Mouse (Mus musculus): ENCODE data around the gene Gm12248. TPM values are rescaled to one million over a fixed set of nuclear protein-coding genes. Genes with fewer than 3 reads are reported as not detected.

Gm12248 gene
- polyA plus RNA-seq, 1 experiment from 2014 or later: not detected

- no peaks in the 10 kb centered on the region for H3K27me3 ChIP-seq (ENCODE audit: control insufficient read depth, insufficient read depth, low read length)
- ATAC-seq (replicated peaks; ENCODE audit: insufficient number of reproducible peaks, low FRiP score, low TSS enrichment): no peak
- no peaks in the 10 kb centered on the region for H3K9me3 ChIP-seq (replicated peaks; ENCODE audit: control insufficient read depth, low read length)
- H3K4me2 ChIP-seq: no peak overlapping the region
- H3K4me3 ChIP-seq (ENCODE audit: low read depth, low read length): no peak overlapping the region
- H3K9ac ChIP-seq (ENCODE audit: low read depth, low read length): no peak overlapping the region
- peaks cover 6% of the 10 kb centered on the region for H3K4me1 ChIP-seq (ENCODE audit: control insufficient read depth, insufficient read depth, low read length)
- no peak overlapping the region for H3K27ac ChIP-seq (ENCODE audit: low read depth, low read length)
- peaks cover 23% of the 10 kb centered on the region for H3K36me3 ChIP-seq (ENCODE audit: control insufficient read depth, insufficient read depth, low read length)
- 60% methylated on average over 3 of the region's 3 CpGs for WGBS (ENCODE audit: insufficient replicate concordance)
These were observed 14.1 kb upstream of the Gm12248 start for GRCm38 (mm10) chr11:58107009-58107408.

- Histone ChIP-seq H3K27ac (ENCODE audit: low read depth, low read length) (peak overlapping the region; percentile 76), H3K9ac (ENCODE audit: low read depth, low read length) (peak overlapping the region; percentile 87), H3K4me2 (peak overlapping the region; percentile 71), H3K36me3 (ENCODE audit: control insufficient read depth, insufficient read depth, low read length) (peaks cover 2% of the 10 kb centered on the region; the same call in 1 of the 2 replicates), H3K27me3 (ENCODE audit: control insufficient read depth, insufficient read depth, low read length) (no peaks in the 10 kb centered on the region), H3K9me3 (replicated peaks; ENCODE audit: control insufficient read depth, low read length) (no peaks in the 10 kb centered on the region), H3K4me1 (ENCODE audit: control insufficient read depth, insufficient read depth, low read length) (peaks cover 6% of the 10 kb centered on the region), H3K4me3 (ENCODE audit: low read depth, low read length) (peak overlapping the region; percentile 78)
- WGBS (ENCODE audit: insufficient replicate concordance): 0% methylated on average over 24 of the region's 24 CpGs
- ATAC-seq (replicated peaks; ENCODE audit: insufficient number of reproducible peaks, low FRiP score, low TSS enrichment): no peak
These were observed 11.4 kb upstream of the Gm12248 start for GRCm38 (mm10) chr11:58104351-58104791.

GRCm38 (mm10) chr11:58103697-58104306 is 10.9 kb upstream of the Gm12248 start, which contains the start of gene Cnot8:
Gene Cnot8 (plus strand): TSS chr11:58104153.
- peaks cover 2% of the 10 kb centered on the region; the same call in 1 of the 2 replicates for H3K36me3 ChIP-seq (ENCODE audit: control insufficient read depth, insufficient read depth, low read length)
- under 1% methylated on average over 53 of the region's 55 CpGs for WGBS (ENCODE audit: insufficient replicate concordance)
- ATAC-seq (replicated peaks; ENCODE audit: insufficient number of reproducible peaks, low FRiP score, low TSS enrichment): peak; percentile 97

GRCm38 (mm10) chr11:58103344-58103653 is 10.4 kb upstream of the Gm12248 start:
- peak overlapping the region; percentile 78 for H3K4me3 ChIP-seq (ENCODE audit: low read depth, low read length)
- no peaks in the 10 kb centered on the region for H3K9me3 ChIP-seq (replicated peaks; ENCODE audit: control insufficient read depth, low read length)
- H3K27me3 ChIP-seq (ENCODE audit: control insufficient read depth, insufficient read depth, low read length): no peaks in the 10 kb centered on the region; the same call in 1 of the 2 replicates
- H3K9ac ChIP-seq (ENCODE audit: low read depth, low read length): peak overlapping the region; percentile 73
- ATAC-seq (replicated peaks; ENCODE audit: insufficient number of reproducible peaks, low FRiP score, low TSS enrichment): peak; percentile 29; the same call in 1 of the 2 replicates
- H3K27ac ChIP-seq (ENCODE audit: low read depth, low read length): peak overlapping the region; percentile 54
- peak overlapping the region; percentile 67 for H3K4me2 ChIP-seq
- 48% methylated on average over 13 of the region's 13 CpGs for WGBS (ENCODE audit: insufficient replicate concordance)
- H3K36me3 ChIP-seq (ENCODE audit: control insufficient read depth, insufficient read depth, low read length): peaks cover under 1% of the 10 kb centered on the region; the same call in 1 of the 2 replicates
- peaks cover 6% of the 10 kb centered on the region for H3K4me1 ChIP-seq (ENCODE audit: control insufficient read depth, insufficient read depth, low read length)

More at GRCm38 (mm10) chr11:58103697-58104306, 10.9 kb upstream of the Gm12248 start, which contains the start of gene Cnot8:
- no peaks in the 10 kb centered on the region for H3K9me3 ChIP-seq (replicated peaks; ENCODE audit: control insufficient read depth, low read length)
- peak within 1 kb of the TSS; percentile 87 for H3K9ac ChIP-seq (ENCODE audit: low read depth, low read length)
- H3K27me3 ChIP-seq (ENCODE audit: control insufficient read depth, insufficient read depth, low read length): no peaks in the 10 kb centered on the region; the same call in 1 of the 2 replicates
- H3K4me2 ChIP-seq: peak within 1 kb of the TSS; percentile 71
- peaks cover 6% of the 10 kb centered on the region for H3K4me1 ChIP-seq (ENCODE audit: control insufficient read depth, insufficient read depth, low read length)
- H3K27ac ChIP-seq (ENCODE audit: low read depth, low read length): peak within 1 kb of the TSS; percentile 76
- H3K4me3 ChIP-seq (ENCODE audit: low read depth, low read length): peak within 1 kb of the TSS; percentile 78

- WGBS (ENCODE audit: insufficient replicate concordance): 91% methylated on average over 9 of the region's 9 CpGs
- Histone ChIP-seq H3K27ac (ENCODE audit: low read depth, low read length) (no peak overlapping the region), H3K4me1 (ENCODE audit: control insufficient read depth, insufficient read depth, low read length) (peaks cover 7% of the 10 kb centered on the region), H3K36me3 (ENCODE audit: control insufficient read depth, insufficient read depth, low read length) (no peaks in the 10 kb centered on the region), H3K9ac (ENCODE audit: low read depth, low read length) (peak overlapping the region; percentile 73), H3K4me3 (ENCODE audit: low read depth, low read length) (no peak overlapping the region), H3K4me2 (peak overlapping the region; percentile 67), H3K9me3 (replicated peaks; ENCODE audit: control insufficient read depth, low read length) (no peaks in the 10 kb centered on the region), H3K27me3 (ENCODE audit: control insufficient read depth, insufficient read depth, low read length) (no peaks in the 10 kb centered on the region; the same call in 1 of the 2 replicates)
- no peak for ATAC-seq (replicated peaks; ENCODE audit: insufficient number of reproducible peaks, low FRiP score, low TSS enrichment)
These were observed 9.8 kb upstream of the Gm12248 start for GRCm38 (mm10) chr11:58102581-58103343.

- Histone ChIP-seq H3K27ac (ENCODE audit: low read depth, low read length) (no peak overlapping the region), H3K4me1 (ENCODE audit: control insufficient read depth, insufficient read depth, low read length) (peaks cover 10% of the 10 kb centered on the region), H3K4me2 (no peak overlapping the region), H3K9me3 (replicated peaks; ENCODE audit: control insufficient read depth, low read length) (no peaks in the 10 kb centered on the region), H3K36me3 (ENCODE audit: control insufficient read depth, insufficient read depth, low read length) (no peaks in the 10 kb centered on the region), H3K4me3 (ENCODE audit: low read depth, low read length) (no peak overlapping the region), H3K27me3 (ENCODE audit: control insufficient read depth, insufficient read depth, low read length) (no peaks in the 10 kb centered on the region; the same call in 1 of the 2 replicates), H3K9ac (ENCODE audit: low read depth, low read length) (no peak overlapping the region)
- 79% methylated on average over 3 of the region's 3 CpGs for WGBS (ENCODE audit: insufficient replicate concordance)
- ATAC-seq (replicated peaks; ENCODE audit: insufficient number of reproducible peaks, low FRiP score, low TSS enrichment): no peak
These were observed 9.2 kb upstream of the Gm12248 start for GRCm38 (mm10) chr11:58102146-58102545.

GRCm38 (mm10) chr11:58101194-58101720 is 8.3 kb upstream of the Gm12248 start:
- no peak overlapping the region for H3K27ac ChIP-seq (ENCODE audit: low read depth, low read length)
- ATAC-seq (replicated peaks; ENCODE audit: insufficient number of reproducible peaks, low FRiP score, low TSS enrichment): no peak
- 78% methylated on average over 4 of the region's 4 CpGs for WGBS (ENCODE audit: insufficient replicate concordance)

GRCm38 (mm10) chr11:58100006-58100405 is 7.1 kb upstream of the Gm12248 start:
- Histone ChIP-seq H3K36me3 (ENCODE audit: control insufficient read depth, insufficient read depth, low read length) (no peaks in the 10 kb centered on the region), H3K27me3 (ENCODE audit: control insufficient read depth, insufficient read depth, low read length) (peaks cover 3% of the 10 kb centered on the region; the same call in 1 of the 2 replicates), H3K4me3 (ENCODE audit: low read depth, low read length) (no peak overlapping the region), H3K9ac (ENCODE audit: low read depth, low read length) (no peak overlapping the region), H3K27ac (ENCODE audit: low read depth, low read length) (no peak overlapping the region), H3K9me3 (replicated peaks; ENCODE audit: control insufficient read depth, low read length) (no peaks in the 10 kb centered on the region), H3K4me2 (no peak overlapping the region), H3K4me1 (ENCODE audit: control insufficient read depth, insufficient read depth, low read length) (peaks cover 10% of the 10 kb centered on the region)
- no peak for ATAC-seq (replicated peaks; ENCODE audit: insufficient number of reproducible peaks, low FRiP score, low TSS enrichment)
- 93% methylated on average over 2 of the region's 2 CpGs for WGBS (ENCODE audit: insufficient replicate concordance)

More at GRCm38 (mm10) chr11:58101194-58101720, 8.3 kb upstream of the Gm12248 start:
- Histone ChIP-seq H3K9ac (ENCODE audit: low read depth, low read length) (no peak overlapping the region), H3K4me1 (ENCODE audit: control insufficient read depth, insufficient read depth, low read length) (peaks cover 10% of the 10 kb centered on the region), H3K9me3 (replicated peaks; ENCODE audit: control insufficient read depth, low read length) (no peaks in the 10 kb centered on the region), H3K4me2 (no peak overlapping the region), H3K4me3 (ENCODE audit: low read depth, low read length) (no peak overlapping the region), H3K27me3 (ENCODE audit: control insufficient read depth, insufficient read depth, low read length) (peaks cover under 1% of the 10 kb centered on the region; the same call in 1 of the 2 replicates), H3K36me3 (ENCODE audit: control insufficient read depth, insufficient read depth, low read length) (no peaks in the 10 kb centered on the region)

Measured in heart, embryonic 11.5 days (tissue).